Mouse (Mus musculus) kidney, adult 2 months (tissue): Measurements from ENCODE around the gene Slc35g1.

ENCODE experiments used
- CTCF ChIP-seq: fragments of 200-500 bp; conservative IDR thresholded peaks from 2 replicates; pipeline ENCODE4 v1.5.1; 2011; ENCODE audit warnings: low read depth, mild to moderate bottlenecking, control low read depth, low read length, moderate library complexity, mixed read lengths; ENCODE audit not compliant: insufficient read depth, insufficient read length
- POLR2A ChIP-seq: fragments of 200-500 bp; IDR thresholded peaks from one replicate; pipeline ENCODE4 v1.6.1; 2011; ENCODE audit warnings: low read depth, low read length, control low read depth

DNA sequence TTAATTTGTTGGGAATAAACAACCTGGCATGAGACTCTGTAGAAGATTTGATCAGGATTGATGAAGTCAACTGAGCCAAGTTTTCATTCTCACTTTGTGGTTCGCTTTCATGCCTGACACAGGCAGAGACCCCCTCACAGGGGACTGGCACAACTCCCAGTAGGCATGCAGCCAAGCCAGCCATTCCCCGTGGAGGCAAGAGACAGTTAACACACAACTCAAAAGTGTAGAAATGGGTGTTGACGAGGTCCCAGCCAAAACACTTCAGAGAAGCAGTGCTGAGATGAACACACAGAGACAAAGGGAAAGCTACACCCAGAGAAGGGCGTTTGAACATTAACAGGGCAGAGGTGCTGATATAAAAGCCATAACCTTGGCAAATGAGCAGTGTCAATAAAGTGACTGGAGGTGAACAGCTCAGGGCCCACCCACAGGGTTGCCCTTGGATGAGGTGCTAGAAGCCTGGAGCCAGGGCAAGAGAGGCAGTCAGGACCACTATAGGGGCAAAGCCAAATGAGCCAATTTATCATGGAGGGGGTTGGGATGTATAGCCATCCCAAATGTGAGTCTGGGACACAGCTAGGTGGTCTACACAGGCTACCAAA, 23.1 kb downstream of the Slc35g1 start:
- no peak for TF ChIP-seq POLR2A
- no peak for TF ChIP-seq CTCF
